Mouse (Mus musculus) ES-Bruce4 (cell line): ENCODE results near the gene Ptprm.

Experiments
- CTCF ChIP-seq: IDR thresholded peaks from one replicate; pipeline ENCODE4 v1.8.1; 2011; ENCODE audit warnings: low read depth, low read length
- EP300 ChIP-seq: IDR thresholded peaks from 2 replicates; pipeline ENCODE4 v1.6.1; 2011; ENCODE audit warnings: low read depth, low read length; ENCODE audit not compliant: insufficient read depth

DNA sequence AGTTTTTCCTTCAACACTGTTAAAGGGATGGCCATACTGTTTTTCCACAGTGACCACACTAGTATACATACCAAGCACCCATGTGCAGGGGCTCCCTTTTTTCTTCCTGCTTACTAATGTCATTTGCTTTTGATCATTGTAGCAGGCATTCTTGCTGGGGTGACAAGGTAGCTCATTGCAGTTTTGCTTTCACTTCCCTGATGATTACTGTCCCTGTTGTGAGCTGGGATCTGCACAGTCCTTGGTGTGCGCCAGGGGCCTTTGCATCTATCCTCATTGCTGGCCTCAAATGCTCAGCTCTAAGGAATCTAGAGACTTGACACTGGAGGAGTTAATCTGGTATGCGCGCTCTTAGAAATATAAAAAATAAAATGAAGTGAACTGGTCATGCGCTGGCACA, 147.3 kb downstream of the Ptprm start:
- TF ChIP-seq CTCF (no peak), EP300 (no peak)
